Comparison of ENCODE assay signal across 8 mouse cellular contexts in the genomic region with DNA sequence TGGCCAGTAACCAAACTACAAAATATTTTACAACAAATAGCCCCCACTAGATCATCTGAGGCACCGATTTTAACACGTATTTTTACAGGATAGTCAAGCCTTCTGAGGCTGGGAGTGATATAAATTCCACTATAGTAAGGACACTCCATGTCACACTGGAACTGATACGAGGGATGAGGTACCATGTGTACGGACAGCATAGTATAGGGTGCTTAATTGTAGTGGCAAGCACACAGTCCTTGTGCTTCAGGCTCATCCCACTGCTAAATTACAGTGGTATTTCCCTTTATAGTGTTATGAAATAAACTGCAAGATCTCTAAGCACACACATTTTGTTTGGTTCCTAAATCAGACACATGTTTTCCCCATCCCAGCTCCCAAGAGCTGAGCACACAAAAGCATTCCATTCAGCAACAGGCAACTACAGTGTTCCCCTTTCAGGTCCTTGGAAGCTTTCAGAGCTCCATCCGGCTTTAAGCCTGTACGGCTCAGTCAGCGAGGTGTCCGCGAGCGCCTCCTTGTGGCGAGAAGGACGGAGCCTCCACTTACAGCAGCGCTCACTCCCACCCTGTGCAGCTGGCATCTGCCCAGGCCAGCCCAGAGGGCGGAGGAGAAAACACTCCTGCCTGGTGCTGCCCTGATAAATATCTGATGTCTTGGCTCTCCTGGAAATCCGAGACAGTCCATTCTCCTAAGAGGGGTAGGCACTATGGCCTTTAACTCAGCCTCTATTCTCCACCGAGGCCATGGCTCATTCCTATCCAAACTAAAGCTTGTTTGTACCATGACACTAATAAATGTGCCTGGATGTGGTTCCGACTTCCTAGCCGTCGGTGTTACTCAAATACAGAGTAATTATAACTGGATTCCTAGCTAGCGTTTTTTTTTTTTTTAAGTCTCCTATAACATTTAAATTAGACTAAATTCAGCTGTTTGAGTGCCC.
DNase-seq lines count a peak whose midpoint lies in the region; ATAC-seq and TF ChIP-seq lines count a peak whose summit lies in the region.

No protein-coding gene starts in this region.

- TF ChIP-seq EP300 in liver, embryonic 14.5 days (IDR thresholded peaks at IDR 0.05; ENCODE audit: low read depth) = no peak

- no peaks in the 10 kb centered on the region for H3K27me3 ChIP-seq in embryonic facial prominence, embryonic 11.5 days (ENCODE audit: control insufficient read depth, insufficient read depth, low read length)
- H3K27me3 ChIP-seq in heart, embryonic 15.5 days = no peaks in the 10 kb centered on the region
- H3K27me3 ChIP-seq in liver, embryonic 14.5 days (ENCODE audit: control insufficient read depth, insufficient read depth, low read length) = no peaks in the 10 kb centered on the region

- no peaks in the 10 kb centered on the region; the same call in 1 of the 2 replicates for H3K4me1 ChIP-seq in embryonic facial prominence, embryonic 11.5 days (ENCODE audit: control insufficient read depth, insufficient read depth, low read length)
- H3K4me1 ChIP-seq in heart, embryonic 15.5 days (replicated peaks) = peaks cover 2% of the 10 kb centered on the region; the same call in 1 of the 2 replicates
- H3K4me1 ChIP-seq in liver, embryonic 14.5 days (replicated peaks; ENCODE audit: control insufficient read depth in 2 of 2, insufficient read depth in 2 of 2, low read length in 1 of 2) = no peaks in the 10 kb centered on the region

- no peak overlapping the region for H3K9ac ChIP-seq in embryonic facial prominence, embryonic 11.5 days (replicated peaks; ENCODE audit: low read length)
- no peak overlapping the region for H3K9ac ChIP-seq in heart, embryonic 15.5 days
- no peak overlapping the region for H3K9ac ChIP-seq in liver, embryonic 14.5 days (replicated peaks)

- WGBS in embryonic facial prominence, embryonic 11.5 days = 36% methylated on average over 20 of the region's 20 CpGs
- WGBS in heart, embryonic 15.5 days = 37% methylated on average over 20 of the region's 20 CpGs
- WGBS in liver, embryonic 14.5 days (ENCODE audit: insufficient replicate concordance) = 33% methylated on average over 20 of the region's 20 CpGs

- no peaks in the 10 kb centered on the region for H3K36me3 ChIP-seq in embryonic facial prominence, embryonic 11.5 days (replicated peaks; ENCODE audit: control insufficient read depth, insufficient read depth, low read depth, low read length)
- no peaks in the 10 kb centered on the region for H3K36me3 ChIP-seq in heart, embryonic 15.5 days
- no peaks in the 10 kb centered on the region for H3K36me3 ChIP-seq in liver, embryonic 14.5 days (replicated peaks; ENCODE audit: control insufficient read depth, insufficient read depth, low read depth)

- DNase-seq in spleen, adult 18-20 months = peak; percentile 9
- DNase-seq in spleen, adult 12 weeks (ENCODE audit: low spot score) = no peak
- peak; percentile 88 for DNase-seq in embryonic facial prominence, embryonic 11.5 days (ENCODE audit: low spot score)
- DNase-seq in kidney, postnatal 14 days = peak; percentile 80
- DNase-seq in liver, embryonic 14.5 days (ENCODE audit: low read depth in 3 of 3, low spot score in 3 of 3) = peak in 1 of 3 experiments; percentile 0
- DNase-seq in ovary, postnatal 10 days (ENCODE audit: low spot score) = peak; percentile 55
- peak; percentile 30 for DNase-seq in urinary bladder, postnatal 10 days (ENCODE audit: low spot score)

- H3K27ac ChIP-seq in embryonic facial prominence, embryonic 11.5 days (replicated peaks; ENCODE audit: low read depth, low read length) = no peak overlapping the region
- H3K27ac ChIP-seq in heart, embryonic 15.5 days = no peak overlapping the region
- H3K27ac ChIP-seq in liver, embryonic 14.5 days = no peak overlapping the region

- ATAC-seq in embryonic facial prominence, embryonic 11.5 days (replicated peaks; ENCODE audit: insufficient number of reproducible peaks, low FRiP score, low TSS enrichment, low read depth) = peak; percentile 93
- peak; percentile 84 for ATAC-seq in heart, embryonic 15.5 days (replicated peaks; ENCODE audit: insufficient number of reproducible peaks, insufficient read depth, low FRiP score, low read depth)
- ATAC-seq in liver, embryonic 14.5 days (ENCODE audit: insufficient read depth) = no peak

- no peak overlapping the region for H3K4me3 ChIP-seq in embryonic facial prominence, embryonic 11.5 days (ENCODE audit: low read depth, low read length)
- H3K4me3 ChIP-seq in heart, embryonic 15.5 days = no peak overlapping the region
- no peak overlapping the region for H3K4me3 ChIP-seq in liver, embryonic 14.5 days (ENCODE audit: insufficient read depth in 1 of 2, low read depth in 2 of 2, low read length in 2 of 2)

- no peak overlapping the region for H3K4me2 ChIP-seq in embryonic facial prominence, embryonic 11.5 days (ENCODE audit: low read depth, low read length)
- no peak overlapping the region for H3K4me2 ChIP-seq in heart, embryonic 15.5 days
- H3K4me2 ChIP-seq in liver, embryonic 14.5 days (ENCODE audit: low read depth) = no peak overlapping the region

- TF ChIP-seq CTCF in liver, embryonic 14.5 days (IDR thresholded peaks at IDR 0.05; ENCODE audit: low read depth) = peak; percentile 71

- no peaks in the 10 kb centered on the region for H3K9me3 ChIP-seq in embryonic facial prominence, embryonic 11.5 days (replicated peaks; ENCODE audit: control insufficient read depth, low read length)
- H3K9me3 ChIP-seq in heart, embryonic 15.5 days (replicated peaks) = no peaks in the 10 kb centered on the region
- no peaks in the 10 kb centered on the region for H3K9me3 ChIP-seq in liver, embryonic 14.5 days (ENCODE audit: control insufficient read depth, low read length)
